Mouse (Mus musculus) spleen, adult 2 months (tissue): Measurements from ENCODE around the gene Hoxb3.

Source experiments
- CTCF ChIP-seq: fragments of 200-500 bp; IDR thresholded peaks from 2 replicates; pipeline ENCODE4 v1.5.1; 2011; ENCODE audit warnings: mild to moderate bottlenecking, inconsistent platforms; ENCODE audit not compliant: insufficient read depth, insufficient read length, insufficient replicate concordance; ENCODE audit errors: extremely low read depth
- POLR2A ChIP-seq: fragments of 200-500 bp; IDR thresholded peaks from 2 replicates; pipeline ENCODE4 v1.6.1; 2011; ENCODE audit warnings: low read depth, low read length, inconsistent platforms

DNA sequence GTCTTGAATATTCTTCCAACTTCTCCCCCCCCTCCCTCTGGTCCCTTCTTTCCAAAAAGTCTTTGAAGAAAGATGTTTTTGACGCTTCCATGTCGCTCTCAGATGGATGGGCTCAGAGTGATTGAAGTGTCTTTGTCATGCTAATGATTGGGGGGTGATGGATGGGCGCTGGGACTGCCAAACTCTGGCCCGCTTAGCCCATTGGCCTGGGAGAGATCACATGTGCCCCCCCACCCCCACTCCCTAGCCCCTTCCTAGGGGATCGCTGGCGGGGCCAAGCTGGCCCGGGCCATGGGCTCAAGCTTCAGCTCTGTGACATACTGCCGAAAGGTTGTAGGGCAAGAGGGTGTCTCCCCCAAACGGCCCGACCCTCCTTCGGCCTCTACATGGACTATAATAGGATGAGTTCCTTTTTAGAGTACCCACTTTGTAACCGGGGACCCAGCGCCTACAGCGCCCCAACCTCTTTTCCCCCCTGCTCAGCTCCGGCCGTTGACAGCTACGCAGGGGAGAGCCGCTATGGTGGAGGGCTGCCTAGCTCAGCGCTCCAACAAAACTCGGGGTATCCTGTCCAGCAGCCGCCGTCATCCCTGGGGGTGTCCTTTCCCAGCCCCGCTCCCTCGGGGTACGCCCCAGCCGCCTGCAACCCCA is 42.4 kb downstream of the Hoxb3 start, which contains the start of gene Hoxb1:
- TF ChIP-seq CTCF (no peak), POLR2A (no peak)
